Mouse (Mus musculus): ENCODE results near the gene Dnajb2.
"Not testable (repeated sequence)": the region's sequence is repeated elsewhere in the genome, so short reads cannot be mapped to it uniquely, and the experiment has no call there.

Gene Dnajb2

GRCm38 (mm10) chr1:75219078-75219477 lies 17.1 kb upstream of the Dnajb2 start:
- peak; percentile 97 for DNase-seq (ENCODE audit: low spot score)

DNA sequence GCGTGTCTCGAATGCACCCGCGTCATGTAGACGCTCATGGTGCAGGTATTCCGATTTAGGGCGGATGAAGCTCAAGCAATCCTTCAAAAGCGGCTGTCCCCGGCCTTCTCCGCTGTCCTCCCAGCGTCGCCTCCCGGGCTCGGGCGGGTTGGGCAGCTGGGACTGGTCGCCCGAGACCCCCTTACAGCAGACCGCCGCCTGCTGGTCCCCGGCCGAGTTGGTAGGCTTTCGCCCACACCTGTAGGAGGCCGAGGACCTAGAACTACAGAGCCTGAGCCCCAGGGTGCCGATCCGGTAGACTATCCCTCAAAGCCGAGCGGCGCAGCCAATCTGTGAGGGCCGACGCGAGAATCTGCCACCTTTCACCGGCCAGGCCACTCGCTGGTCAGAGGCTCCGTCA lies 16.7 kb upstream of the Dnajb2 start, which contains the start of gene Tuba4a:
TSS of gene Tuba4a (minus strand) at position 335 of the 400 bp plus-strand sequence.
- DNase-seq (ENCODE audit: low spot score), result no peak

DNA sequence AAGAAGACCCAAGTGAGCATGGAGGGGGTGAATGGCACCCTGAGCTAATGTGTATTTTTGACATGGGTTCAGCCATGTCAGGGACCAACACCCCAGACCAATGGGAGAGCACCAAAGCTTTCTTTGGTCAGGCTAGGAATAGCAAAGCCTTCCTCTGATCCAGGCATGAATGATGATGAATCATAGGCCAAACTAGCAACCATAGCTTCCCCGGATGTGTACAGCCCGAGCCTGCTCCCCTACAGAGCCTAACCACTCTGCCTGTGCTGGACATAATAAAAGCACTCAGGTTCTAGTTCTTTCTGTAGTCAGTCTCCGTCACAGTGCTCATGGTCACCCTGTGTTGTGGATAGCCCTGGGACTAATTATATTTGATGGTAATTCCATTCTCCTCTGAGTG lies 14.7 kb upstream of the Dnajb2 start:
- no peak for DNase-seq (ENCODE audit: low spot score)

DNA sequence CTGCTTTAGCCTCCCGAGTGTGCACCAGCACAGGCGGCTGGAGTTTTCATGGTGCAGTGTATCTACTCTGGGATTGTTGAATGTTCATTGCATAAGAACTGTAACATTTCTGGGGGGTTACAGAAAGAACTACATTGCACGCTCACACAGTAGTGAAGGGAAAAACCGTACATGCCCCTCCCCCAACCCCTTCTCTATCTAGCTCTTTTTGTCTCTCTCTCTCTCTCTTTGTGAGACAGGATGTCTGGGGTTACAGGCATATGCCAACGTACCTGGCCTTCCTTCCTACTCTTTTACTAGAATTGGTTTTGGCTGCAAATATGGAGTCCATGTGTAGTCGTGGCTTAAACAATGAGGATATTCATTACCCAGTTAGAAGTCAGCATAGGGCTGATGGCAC lies 13.3 kb upstream of the Dnajb2 start:
- peak; percentile 41 for DNase-seq (ENCODE audit: low spot score)

DNA sequence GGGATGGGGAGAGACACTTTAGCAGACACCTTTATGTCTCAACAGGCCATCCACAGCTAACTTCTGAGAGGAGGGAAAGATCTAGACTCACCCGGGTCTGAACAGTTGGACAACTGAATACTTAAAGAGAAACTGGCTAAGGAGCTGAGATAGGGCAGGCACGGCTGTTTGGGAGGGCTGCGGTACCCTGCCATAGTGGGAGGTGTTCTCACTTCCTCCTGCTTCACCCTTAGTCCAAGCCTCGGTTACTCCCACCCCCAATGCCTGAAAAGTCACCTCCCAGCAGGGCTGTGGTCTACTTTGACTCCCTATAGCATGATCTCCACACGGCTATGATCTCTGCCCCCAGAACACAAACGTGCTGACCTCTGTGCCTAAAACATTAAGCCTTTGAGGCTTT lies 12.7 kb upstream of the Dnajb2 start:
- no peak for DNase-seq (ENCODE audit: low spot score)

DNA sequence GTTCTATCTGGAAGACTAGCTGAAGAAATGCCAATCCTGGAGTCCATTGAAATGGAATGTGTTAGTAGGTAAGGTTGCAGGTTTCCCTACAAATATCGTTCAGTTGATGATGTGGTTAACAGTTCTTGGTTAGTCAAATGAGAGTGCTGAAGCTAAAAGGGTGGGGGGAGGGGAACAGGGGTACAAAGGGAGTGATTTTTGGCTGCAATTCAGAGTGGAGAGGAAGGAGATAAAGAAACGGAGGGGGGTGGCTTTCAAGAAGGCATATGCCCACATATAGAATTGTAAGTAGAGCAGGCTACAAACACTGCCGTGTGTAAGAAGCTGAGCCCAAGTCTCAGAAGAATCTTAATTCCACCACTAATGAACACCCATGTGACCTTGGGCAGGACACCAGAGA lies 10.7 kb upstream of the Dnajb2 start:
- no peak for DNase-seq (ENCODE audit: low spot score)

- no peak for DNase-seq (ENCODE audit: low spot score)
These were observed 10.1 kb upstream of the Dnajb2 start for GRCm38 (mm10) chr1:75226138-75226537.

DNA sequence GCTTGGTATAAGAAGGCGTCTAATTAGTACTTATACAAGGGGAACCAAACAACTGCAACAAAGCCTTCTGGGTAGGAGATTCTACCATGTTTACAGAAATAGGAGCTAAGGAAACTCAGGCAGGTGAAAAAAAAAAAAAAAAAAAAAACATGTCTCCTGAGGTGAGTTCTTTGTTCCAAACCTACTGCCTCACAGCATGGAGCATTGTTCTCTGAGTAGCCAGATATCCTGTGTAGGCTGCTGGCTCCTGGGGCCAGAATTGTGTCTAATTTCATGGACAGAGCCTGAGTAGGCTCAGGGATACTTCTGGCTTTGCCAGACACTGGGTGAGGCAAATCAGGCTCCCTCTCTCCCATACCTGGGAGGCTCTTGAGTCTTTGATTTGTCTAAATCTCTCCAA lies 8.6 kb upstream of the Dnajb2 start:
- DNase-seq (ENCODE audit: low spot score), result no peak

- no peak for DNase-seq (ENCODE audit: low spot score)
These were observed 7.0 kb upstream of the Dnajb2 start for GRCm38 (mm10) chr1:75229158-75229557.

DNA sequence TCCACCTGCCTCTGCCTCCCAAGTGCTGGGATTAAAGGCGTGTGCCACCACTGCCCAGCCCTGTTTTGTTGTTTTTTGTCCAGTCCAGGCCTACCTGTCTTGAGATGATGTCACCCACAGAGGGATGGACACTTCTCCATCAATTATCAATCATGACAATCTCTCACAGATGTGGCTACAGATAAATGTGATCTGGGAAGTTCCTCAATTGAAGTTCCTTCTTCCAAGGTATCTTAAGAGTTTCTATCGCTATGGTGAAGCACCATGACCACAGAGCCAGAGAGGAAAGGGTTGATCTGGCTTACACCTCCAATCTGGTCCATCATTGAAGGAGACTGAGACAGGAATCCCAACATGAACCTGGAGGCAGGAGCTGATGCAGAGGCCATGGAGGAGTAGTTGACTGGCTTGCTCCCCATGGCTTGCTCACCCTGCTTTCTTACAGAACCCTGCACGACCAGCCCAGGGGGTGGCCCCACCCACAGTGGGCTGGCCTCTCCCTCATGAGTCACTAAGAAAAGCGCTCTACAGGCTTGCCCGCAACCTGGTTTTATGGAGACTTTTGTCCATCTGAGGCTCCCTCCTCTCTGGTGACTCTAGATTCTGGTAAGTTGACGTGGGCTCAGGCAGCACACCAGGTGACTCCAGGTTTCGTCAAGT lies 5.7 kb upstream of the Dnajb2 start:
- no peak for DNase-seq (ENCODE audit: low spot score)

DNA sequence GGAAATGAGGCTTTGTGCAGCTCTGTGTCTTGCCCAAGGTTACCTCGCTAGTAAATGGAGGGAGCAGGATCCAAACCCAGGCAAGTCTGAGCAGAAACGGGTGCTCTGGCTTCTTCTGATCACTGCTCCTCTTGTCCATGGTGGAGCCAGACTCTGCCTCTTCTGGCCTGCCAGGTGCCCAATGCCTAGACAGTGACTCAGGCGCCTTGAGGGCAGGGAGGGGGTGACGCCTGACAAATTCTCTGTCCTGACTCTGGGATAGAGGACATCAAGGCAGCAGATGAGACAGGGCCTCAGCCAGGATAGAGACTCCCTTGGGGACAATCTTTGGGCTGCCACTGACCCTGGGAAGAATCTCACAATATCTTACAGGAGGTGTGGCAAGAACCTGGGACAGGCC lies 5.0 kb upstream of the Dnajb2 start:
- no peak for DNase-seq (ENCODE audit: low spot score)

- no peak for DNase-seq (ENCODE audit: low spot score)
These were observed 4.5 kb upstream of the Dnajb2 start, which contains the start of gene A630095N17Rik for GRCm38 (mm10) chr1:75231664-75232152. TSS of gene A630095N17Rik (minus strand) at chr1:75232102.

- not testable (repeated sequence) for DNase-seq (ENCODE audit: low spot score)
These were observed 3.7 kb upstream of the Dnajb2 start for GRCm38 (mm10) chr1:75232489-75232888.

GRCm38 (mm10) chr1:75234606-75235005 lies 1.6 kb upstream of the Dnajb2 start:
- peak; percentile 81 for DNase-seq (ENCODE audit: low spot score)

DNA sequence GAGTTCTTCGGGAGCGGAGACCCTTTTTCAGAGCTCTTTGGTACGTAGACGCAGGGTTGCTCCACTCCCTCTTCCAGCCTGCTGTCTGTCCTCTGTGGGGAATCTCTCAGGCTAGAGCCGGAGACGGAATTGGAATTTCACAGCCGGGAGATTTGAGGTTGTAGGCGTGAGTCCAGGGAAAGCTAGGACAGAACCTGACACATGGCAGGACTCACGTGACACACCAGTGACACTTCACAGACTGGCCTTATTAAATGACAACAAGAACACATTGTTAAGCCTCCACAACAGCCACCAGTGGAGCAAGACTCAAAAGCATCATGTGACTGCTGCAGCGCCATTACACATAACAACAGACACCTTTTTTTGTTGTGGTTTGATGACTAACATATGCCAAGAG lies 3.4 kb downstream of the Dnajb2 start:
- no peak for DNase-seq (ENCODE audit: low spot score)

DNA sequence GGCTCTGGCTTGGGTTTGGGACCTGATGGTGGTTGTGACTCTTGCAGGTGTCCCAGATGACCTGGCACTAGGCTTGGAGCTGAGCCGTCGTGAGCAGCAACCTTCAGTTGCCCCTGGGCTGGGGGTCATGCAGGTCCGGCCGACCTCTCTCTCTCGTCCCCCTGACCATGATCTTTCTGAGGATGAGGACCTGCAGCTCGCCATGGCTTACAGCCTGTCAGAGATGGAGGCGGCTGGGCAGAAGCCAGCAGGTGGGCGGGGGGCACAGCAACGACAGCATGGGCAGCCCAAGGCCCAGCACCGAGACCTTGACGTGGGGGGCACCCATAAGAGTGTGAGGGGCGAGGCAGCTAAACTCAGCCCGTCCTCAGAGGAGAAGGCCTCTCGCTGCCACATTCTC lies 7.2 kb downstream of the Dnajb2 start:
- no peak for DNase-seq (ENCODE audit: low spot score)

DNA sequence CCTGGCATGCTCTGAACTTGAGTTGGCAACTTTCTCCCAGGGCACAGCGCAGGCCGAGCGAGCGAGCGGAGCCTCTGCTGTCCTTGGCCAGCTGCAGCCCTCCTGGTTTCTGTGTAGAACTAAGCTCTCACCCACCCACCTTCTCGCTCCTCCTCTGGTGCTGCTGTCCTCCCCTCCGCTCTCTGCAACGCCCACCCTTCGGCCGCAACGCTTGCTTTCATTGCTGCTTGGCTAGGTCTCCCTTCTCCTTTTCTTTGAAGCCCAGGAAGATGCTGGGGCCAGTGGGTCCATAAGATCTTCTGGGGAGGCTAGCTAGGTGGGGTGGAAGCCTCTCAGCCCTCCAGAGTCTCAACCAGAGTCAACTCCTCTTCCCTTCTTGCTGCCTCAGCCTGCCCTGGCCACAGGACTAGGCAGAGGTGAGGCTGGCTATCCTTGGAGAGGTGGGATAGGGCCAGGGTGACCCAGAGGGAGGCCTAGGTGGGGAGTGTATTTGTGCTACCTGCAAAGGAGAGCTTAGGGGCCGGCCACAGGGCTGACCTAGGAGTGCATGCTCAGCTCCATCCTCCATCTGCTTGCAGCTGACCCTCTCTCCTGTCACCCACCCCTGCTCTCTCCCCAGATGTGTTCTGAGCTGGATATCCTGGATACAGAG lies 8.1 kb downstream of the Dnajb2 start:
- DNase-seq (ENCODE audit: low spot score), result no peak

GRCm38 (mm10) chr1:75244836-75245235 lies 8.6 kb downstream of the Dnajb2 start:
- no peak for DNase-seq (ENCODE audit: low spot score)

DNA sequence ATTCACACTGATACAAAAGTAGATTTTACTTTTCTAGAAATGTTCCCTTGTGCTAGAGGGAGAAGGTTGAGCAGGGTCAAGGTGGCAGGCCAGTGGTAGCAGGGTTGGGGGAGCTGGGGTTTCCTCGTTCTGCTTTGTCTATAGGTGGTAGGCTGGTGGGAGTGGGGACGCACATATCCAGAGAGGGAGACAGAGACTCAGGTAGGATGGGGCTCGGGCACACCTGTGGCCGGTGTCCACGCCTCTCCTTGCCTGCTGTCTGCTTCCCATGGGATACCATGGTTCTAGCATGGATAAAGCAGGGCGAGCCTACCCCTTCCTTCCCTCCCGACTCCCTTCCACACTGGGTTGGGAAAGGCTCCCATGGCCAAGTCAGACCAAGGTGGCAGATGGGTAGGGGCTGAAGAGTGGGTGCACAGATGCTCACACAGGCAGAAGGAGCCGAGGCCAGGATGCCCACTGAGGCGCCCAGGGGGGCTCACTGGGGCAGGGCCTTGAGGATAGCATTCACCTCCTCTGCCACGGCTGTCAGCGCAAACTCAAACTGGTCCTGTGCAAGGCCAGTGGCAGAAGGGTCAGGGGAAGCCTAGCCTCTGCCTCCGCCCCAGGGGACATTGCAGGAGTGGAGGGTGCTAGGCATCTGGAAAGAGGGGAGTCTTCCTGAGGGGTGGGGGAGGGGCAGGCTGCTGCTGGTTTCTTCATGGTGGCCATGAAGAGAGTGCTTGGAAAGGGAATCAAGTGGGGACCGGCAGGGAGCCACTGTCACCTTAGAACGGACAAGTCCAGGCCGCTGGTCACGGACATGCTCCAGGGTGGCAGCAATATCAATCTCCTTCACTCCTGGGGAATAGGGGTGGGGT lies 11.1 kb downstream of the Dnajb2 start:
- DNase-seq (ENCODE audit: low spot score), result no peak

GRCm38 (mm10) chr1:75248041-75248772 lies 12.0 kb downstream of the Dnajb2 start:
- peak; percentile 34 for DNase-seq (ENCODE audit: low spot score)

GRCm38 (mm10) chr1:75250498-75250897 lies 14.3 kb downstream of the Dnajb2 start:
- no peak for DNase-seq (ENCODE audit: low spot score)
